Mouse (Mus musculus) hindbrain, embryonic 10.5 days (tissue): ENCODE results near the gene Hist2h3b. TPM values are rescaled to one million over a fixed set of nuclear protein-coding genes. Genes with fewer than 3 reads are reported as not detected.
"Not testable (repeated sequence)": the region's sequence is repeated elsewhere in the genome, so short reads cannot be mapped to it uniquely, and the experiment has no call there.

ENCODE experiments used
- DNase-seq: peaks from one replicate; pipeline ENCODE4 v3.0.0-alpha.2; 2017; ENCODE audit warnings: low spot score
- H3K27ac ChIP-seq: fragments of 300-500 bp; sonication (generic); 2 replicates; pipeline ENCODE4 v1.5.1; 2016; ENCODE audit warnings: mild to moderate bottlenecking, moderate library complexity
- H3K27me3 ChIP-seq: fragments of 300-500 bp; sonication (generic); 2 replicates; pipeline ENCODE4 v1.6.1; 2016; ENCODE audit warnings: mild to moderate bottlenecking; ENCODE audit not compliant: poor library complexity, insufficient read depth, severe bottlenecking
- H3K36me3 ChIP-seq: fragments of 300-500 bp; sonication (generic); 2 replicates; pipeline ENCODE4 v1.6.1; 2016; ENCODE audit warnings: mild to moderate bottlenecking, moderate library complexity
- H3K4me1 ChIP-seq: fragments of 300-500 bp; sonication (generic); replicated peaks from 2 replicates; pipeline ENCODE4 v1.6.1; 2016; ENCODE audit warnings: mild to moderate bottlenecking
- H3K4me3 ChIP-seq: fragments of 300-500 bp; sonication (generic); 2 replicates; pipeline ENCODE4 v1.5.1; 2016; ENCODE audit warnings: mild to moderate bottlenecking, moderate library complexity
- H3K9me3 ChIP-seq: fragments of 300-500 bp; sonication (generic); 2 replicates; pipeline ENCODE4 v1.6.1; 2016; ENCODE audit warnings: mild to moderate bottlenecking, moderate library complexity
- WGBS: fragments of 180-500 bp; shearing (Covaris S2); methylation state at CpG from one replicate; pipeline ENCODE4 v1.1.7; 2016; 5-methylcytosine and 5-hydroxymethylcytosine counted together
- polyA plus RNA-seq: library from polyadenylated mRNA; unstranded; fragments of >200 nt; fragmentation: Nextera tagmentation; extraction: Ambion mirVana; gene quantifications from 2 replicates; pipeline ENCODE4 v1.2.1, GENCODE M21; 2016

Gene Hist2h3b
- polyA plus RNA-seq, 1 experiment from 2014 or later, result 51.9 TPM

DNA sequence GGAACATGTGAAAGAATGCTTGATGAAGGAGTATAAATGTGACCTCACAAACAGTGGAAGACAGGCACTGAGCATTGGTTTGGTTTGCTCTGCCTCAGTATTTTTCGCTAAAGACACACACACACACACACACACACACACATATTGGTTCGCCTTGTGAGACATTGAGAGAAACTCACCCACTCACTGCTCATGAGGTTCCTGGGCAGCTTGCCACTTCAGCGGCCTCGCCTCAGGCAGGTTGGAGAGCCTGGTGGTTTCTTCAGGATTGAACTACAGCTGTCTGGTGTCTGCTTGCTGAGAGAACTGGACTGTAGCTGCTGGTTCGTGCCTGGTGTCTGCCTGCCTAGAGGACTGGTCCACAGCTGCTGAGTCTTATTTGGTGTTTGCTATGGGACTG, 8.2 kb upstream of the Hist2h3b start:
- Histone ChIP-seq H3K9me3 (no peaks in the 10 kb centered on the region), H3K4me1 (peaks cover 34% of the 10 kb centered on the region), H3K36me3 (no peaks in the 10 kb centered on the region), H3K27me3 (no peaks in the 10 kb centered on the region), H3K4me3 (no peak overlapping the region), H3K27ac (no peak overlapping the region)
- no peak for DNase-seq
- WGBS, result 87% methylated on average over 5 of the region's 5 CpGs

DNA sequence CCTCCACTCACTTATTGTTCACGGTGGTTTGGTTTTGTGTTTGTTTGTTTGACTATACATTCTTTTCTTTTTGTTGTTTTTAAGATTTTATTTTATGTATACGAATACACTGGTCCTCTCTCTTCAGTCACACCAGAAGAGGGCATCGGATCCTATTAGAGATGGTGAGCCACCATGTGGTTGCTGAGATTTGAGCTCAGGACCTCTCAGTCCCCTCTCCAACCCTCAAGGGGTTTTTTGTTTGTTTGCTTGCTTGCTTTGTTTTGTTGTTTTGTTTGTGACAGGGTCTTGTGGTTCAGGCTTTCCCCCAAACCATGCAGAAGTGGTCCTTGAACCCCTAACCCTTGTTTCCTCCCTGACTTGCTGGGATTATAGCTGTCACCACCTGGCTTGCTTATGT, 6.8 kb upstream of the Hist2h3b start:
- Histone ChIP-seq H3K9me3 (no peaks in the 10 kb centered on the region), H3K4me3 (peak overlapping the region; percentile 65), H3K4me1 (peaks cover 34% of the 10 kb centered on the region), H3K27ac (peak overlapping the region; percentile 99), H3K27me3 (no peaks in the 10 kb centered on the region), H3K36me3 (no peaks in the 10 kb centered on the region)
- WGBS, result 50% methylated on average over 3 of the region's 3 CpGs
- no peak for DNase-seq

DNA sequence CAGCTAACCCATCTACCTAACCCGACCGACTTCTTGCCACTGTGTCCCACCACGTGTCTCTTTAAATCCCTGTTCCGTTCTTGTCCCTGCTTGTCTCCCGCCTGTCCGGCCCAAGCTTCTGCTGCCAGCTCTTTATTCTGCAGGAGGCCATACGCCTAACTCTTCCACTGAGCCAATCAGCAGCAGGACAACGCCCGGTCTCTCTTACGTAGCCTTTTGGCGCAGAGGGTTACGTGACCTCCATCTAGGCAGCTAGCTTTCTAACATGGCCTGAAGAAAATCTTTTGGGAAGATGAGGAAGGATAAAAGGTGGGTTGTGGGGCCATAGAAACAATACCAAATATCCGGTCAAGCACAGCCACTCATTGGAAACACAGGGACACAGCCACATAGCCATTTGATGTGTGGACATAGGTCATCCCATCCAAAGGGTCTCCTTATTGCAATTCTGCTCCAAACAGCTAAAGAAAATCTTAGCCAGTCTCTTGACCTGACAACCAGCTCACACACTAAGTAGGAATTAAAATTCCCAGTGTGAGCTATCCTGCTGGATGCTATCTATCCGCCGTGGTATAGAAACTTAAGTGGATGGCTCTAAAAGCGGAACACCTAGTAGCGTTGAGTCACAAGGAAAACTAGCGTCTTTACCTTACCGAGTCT, 6.1 kb upstream of the Hist2h3b start:
- H3K27me3 ChIP-seq, result no peaks in the 10 kb centered on the region
- H3K4me3 ChIP-seq, result peak overlapping the region; percentile 65
- DNase-seq, result peak; percentile 87
- H3K27ac ChIP-seq, result peak overlapping the region; percentile 99
- H3K4me1 ChIP-seq, result peaks cover 38% of the 10 kb centered on the region
- H3K9me3 ChIP-seq, result no peaks in the 10 kb centered on the region
- 2% methylated on average over 19 of the region's 19 CpGs for WGBS
- H3K36me3 ChIP-seq, result no peaks in the 10 kb centered on the region

DNA sequence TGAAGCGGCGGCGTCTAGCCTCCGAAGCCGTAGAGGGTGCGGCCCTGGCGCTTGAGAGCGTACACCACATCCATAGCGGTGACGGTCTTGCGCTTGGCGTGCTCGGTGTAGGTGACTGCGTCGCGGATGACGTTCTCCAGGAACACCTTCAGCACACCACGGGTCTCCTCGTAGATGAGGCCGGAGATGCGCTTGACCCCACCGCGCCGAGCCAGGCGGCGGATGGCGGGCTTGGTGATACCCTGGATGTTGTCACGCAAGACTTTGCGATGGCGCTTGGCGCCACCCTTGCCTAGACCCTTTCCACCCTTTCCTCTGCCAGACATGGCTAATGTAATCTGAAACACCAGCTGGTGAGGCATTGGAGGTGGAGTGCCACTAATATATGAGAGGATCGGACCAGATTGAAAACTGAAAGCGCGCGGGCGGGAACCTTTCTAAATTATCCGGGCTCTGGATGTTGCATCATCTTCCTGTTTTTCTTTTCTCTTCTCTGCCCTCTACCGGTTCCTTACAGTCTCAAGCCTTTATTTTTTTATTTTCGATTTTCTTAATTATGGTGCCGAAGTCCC, 5.4 kb upstream of the Hist2h3b start, which contains the start of gene Hist2h4:
Gene Hist2h4, minus strand, starts transcription at position 333 of the 572 bp plus-strand sequence.
- peak within 1 kb of the TSS; percentile 65 for H3K4me3 ChIP-seq
- peak within 1 kb of the TSS; percentile 99 for H3K27ac ChIP-seq
- H3K4me1 ChIP-seq, result peaks cover 45% of the 10 kb centered on the region
- under 1% methylated on average over 40 of the region's 40 CpGs for WGBS
- no peaks in the 10 kb centered on the region for H3K9me3 ChIP-seq
- no peaks in the 10 kb centered on the region for H3K27me3 ChIP-seq
- H3K36me3 ChIP-seq, result no peaks in the 10 kb centered on the region
- DNase-seq, result peak; percentile 95

DNA sequence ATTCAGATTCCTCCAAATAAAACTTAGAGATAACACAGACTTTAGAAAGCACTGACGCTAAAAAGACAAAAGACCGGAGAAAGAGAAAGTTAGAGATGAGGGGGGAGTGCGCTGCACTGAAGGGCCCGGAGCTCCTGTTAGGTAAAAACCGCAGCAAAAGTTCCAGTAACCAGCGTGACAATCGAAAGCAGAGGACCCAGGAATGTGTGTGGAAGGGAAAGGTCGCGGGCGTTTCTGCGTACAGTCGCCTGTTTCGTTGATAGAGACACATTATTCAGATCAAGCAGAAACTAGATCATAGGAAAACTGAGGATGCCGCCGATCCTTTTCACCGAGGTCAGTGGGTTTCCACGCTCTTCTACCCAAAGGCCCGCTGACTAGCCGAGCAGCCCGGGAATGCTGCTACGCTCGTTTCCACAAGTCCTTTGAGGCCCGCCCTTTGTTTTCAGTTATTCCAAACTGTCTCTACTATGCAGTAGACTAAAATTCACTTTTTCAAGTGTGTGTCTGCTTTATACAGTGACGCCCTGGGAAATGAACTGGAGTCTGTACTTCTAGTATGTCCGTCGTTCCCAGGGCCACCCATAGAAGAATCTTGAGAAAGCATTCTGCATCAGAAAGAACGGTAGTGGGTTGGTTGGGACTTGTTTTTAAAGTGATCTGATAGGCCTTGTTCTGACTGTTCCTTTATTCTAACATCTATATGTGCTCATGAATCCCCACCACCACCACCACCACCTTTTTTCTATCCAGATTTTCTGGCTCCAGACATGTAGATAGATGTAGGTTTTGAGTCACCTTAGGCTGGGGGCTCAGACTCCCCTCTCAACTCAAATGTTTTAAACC, 4.7 kb upstream of the Hist2h3b start:
- Histone ChIP-seq H3K27me3 (no peaks in the 10 kb centered on the region), H3K9me3 (no peaks in the 10 kb centered on the region), H3K36me3 (no peaks in the 10 kb centered on the region), H3K4me1 (peaks cover 47% of the 10 kb centered on the region), H3K27ac (peak overlapping the region; percentile 99), H3K4me3 (peak overlapping the region; percentile 65)
- WGBS, result 8% methylated on average over 27 of the region's 27 CpGs
- DNase-seq, result peak; percentile 61

DNA sequence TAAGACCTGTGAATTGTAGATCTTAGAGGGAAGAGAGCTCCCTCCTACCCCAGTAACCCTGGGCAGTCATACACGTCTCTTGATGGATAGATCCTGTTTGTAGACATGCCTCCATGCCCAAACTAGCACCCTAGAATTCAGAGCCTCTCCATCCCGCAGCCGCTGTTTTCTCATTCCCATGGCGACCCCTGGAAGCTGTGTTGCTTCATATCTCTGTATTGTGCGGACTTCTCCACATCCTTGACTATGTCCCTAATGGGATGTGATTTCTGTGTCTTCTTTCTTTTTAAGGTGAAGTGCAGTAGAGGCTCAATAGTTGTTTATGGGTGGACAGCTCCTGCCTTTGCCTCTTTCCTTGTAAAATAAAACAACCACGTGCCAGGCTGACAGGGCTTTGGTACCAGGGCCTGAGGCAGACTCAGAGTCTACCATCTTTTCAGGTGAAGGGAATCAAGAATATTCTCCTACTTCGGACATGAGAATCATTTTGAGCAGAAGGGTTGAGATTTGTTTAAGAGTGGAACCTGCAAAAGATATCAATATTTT, 4.0 kb upstream of the Hist2h3b start:
- H3K9me3 ChIP-seq, result no peaks in the 10 kb centered on the region
- WGBS, result 72% methylated on average over 7 of the region's 7 CpGs
- peak; percentile 29 for DNase-seq
- peak overlapping the region; percentile 99 for H3K27ac ChIP-seq
- no peaks in the 10 kb centered on the region for H3K27me3 ChIP-seq
- no peaks in the 10 kb centered on the region for H3K36me3 ChIP-seq
- peak overlapping the region; percentile 65 for H3K4me3 ChIP-seq
- peaks cover 47% of the 10 kb centered on the region for H3K4me1 ChIP-seq

DNA sequence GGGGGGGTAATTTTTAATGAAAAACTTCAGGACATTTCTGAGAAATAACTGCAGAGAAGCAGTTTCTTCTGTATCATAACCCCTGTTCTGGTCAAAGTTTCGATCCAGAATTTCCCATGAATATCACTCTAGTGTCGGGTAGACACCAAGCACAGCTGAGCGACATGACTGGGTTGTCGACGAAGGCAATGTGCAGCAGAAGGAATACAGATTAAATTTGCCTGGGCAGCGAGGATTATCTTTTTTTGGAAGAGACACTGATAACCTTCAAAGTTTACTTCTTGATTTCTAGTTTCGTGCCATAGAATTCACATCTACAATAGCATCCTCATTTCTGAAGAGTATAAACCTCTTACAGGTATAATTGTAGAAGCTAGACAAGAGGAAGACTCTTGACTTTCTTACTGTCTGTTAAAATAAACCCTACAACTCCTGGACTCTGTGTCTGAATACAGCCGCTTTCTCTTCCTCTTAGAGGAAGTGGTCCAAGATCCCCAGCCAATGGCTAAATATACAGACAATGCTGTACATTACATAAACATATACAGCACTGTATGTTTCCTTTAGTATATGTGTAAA, 2.2 kb upstream of the Hist2h3b start:
- peaks cover 51% of the 10 kb centered on the region for H3K4me1 ChIP-seq
- no peak for DNase-seq
- 89% methylated on average over 8 of the region's 8 CpGs for WGBS
- no peak overlapping the region for H3K4me3 ChIP-seq
- H3K36me3 ChIP-seq, result no peaks in the 10 kb centered on the region
- H3K27ac ChIP-seq, result peak overlapping the region; percentile 92
- no peaks in the 10 kb centered on the region for H3K9me3 ChIP-seq
- no peaks in the 10 kb centered on the region for H3K27me3 ChIP-seq

DNA sequence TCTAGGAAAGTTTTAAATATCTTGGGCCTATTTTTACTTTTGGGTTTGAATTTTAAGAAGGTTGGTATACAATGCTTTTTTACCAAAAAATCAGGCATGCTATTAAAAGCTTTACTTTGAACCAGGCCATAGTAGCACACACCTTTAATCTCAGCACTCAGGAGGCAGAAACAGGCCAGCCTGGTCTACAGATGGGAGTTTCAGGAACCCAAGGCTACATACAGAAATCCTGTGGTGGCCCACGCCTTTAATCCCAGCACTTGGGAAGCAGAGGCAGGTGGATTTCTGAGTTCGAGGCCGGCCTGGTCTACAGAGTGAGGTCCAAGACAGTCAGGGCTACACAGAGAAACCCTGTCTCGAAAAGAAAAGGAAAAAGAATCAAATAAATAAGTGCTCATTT, 913 bp upstream of the Hist2h3b start:
- no peaks in the 10 kb centered on the region for H3K9me3 ChIP-seq
- 79% methylated on average over 4 of the region's 4 CpGs for WGBS
- peak overlapping the region; percentile 49; the same call in 1 of the 2 replicates for H3K4me3 ChIP-seq
- peaks cover 38% of the 10 kb centered on the region for H3K4me1 ChIP-seq
- DNase-seq, result no peak
- no peaks in the 10 kb centered on the region for H3K27me3 ChIP-seq
- H3K36me3 ChIP-seq, result no peaks in the 10 kb centered on the region
- peak overlapping the region; percentile 92 for H3K27ac ChIP-seq

DNA sequence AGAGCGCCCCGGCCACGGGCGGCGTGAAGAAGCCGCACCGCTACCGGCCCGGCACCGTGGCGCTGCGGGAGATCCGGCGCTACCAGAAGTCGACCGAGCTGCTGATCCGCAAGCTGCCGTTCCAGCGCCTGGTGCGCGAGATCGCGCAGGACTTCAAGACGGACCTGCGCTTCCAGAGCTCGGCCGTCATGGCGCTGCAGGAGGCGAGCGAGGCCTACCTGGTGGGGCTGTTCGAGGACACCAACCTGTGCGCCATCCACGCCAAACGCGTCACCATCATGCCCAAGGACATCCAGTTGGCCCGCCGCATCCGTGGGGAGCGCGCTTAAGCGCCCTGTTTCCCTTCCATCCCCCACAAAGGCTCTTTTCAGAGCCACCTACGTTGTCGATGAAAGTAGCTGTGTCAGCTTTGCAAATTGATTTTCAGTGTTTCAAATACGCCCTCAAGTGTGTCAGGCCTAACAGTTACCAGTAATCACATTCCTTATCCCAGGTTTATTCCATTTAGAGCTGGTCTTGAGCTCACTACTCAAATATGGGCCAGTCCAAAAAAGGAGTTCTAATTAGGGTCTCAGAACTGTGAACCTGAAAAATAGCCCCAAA, 423 bp downstream of the Hist2h3b start:
- H3K27ac ChIP-seq, result peak overlapping the region; percentile 94
- H3K36me3 ChIP-seq, H3K27me3 ChIP-seq, H3K9me3 ChIP-seq: not testable (repeated sequence)
- H3K4me3 ChIP-seq, result peak overlapping the region; percentile 66
- under 1% methylated on average over 20 of the region's 44 CpGs for WGBS
- H3K4me1 ChIP-seq, result peaks cover 29% of the 10 kb centered on the region
- peak; percentile 46 for DNase-seq

DNA sequence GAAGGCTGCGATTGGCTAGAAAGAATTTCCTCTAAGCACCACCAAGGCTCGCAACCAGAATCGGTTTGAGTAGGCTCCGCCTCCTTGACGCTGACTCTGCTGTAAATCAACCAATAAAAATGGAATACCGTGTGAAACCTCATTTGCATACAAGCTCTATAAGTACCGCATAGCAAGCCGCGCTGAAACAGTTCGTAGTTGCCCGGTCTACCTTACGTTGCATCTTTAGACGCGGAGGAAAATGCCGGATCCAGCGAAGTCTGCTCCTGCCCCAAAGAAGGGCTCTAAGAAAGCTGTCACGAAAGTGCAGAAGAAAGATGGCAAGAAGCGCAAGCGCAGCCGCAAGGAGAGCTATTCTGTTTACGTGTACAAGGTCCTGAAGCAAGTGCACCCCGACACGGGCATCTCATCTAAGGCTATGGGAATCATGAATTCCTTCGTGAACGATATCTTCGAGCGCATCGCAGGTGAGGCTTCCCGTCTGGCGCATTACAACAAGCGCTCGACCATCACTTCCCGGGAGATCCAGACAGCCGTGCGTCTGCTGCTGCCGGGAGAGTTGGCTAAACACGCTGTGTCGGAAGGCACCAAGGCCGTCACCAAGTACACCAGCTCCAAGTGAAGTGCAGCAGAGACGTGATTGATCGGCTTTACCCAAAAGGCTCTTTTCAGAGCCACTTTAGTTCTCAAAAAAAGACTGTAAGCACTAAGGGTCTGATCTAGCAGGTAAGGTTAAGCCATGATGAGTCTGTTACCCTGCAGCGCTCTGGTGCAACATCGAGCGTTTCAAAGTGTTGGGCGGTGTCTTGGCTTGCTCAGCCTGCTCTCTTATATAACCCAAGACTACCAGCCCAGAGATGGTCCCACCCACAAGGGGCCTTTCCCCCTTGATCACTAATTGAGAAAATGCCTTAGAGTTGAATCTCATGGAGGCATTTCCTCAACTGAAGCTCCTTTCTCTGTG, 1.3 kb downstream of the Hist2h3b start, which contains the start of gene Hist2h2bb:
Gene Hist2h2bb, plus strand, starts transcription at position 242 of the 964 bp plus-strand sequence.
- peak; percentile 92 for DNase-seq
- WGBS, result under 1% methylated on average over 45 of the region's 45 CpGs
- Histone ChIP-seq H3K27me3 (no peaks in the 10 kb centered on the region; the same call in 1 of the 2 replicates), H3K4me1 (peaks cover 20% of the 10 kb centered on the region), H3K27ac (peak within 1 kb of the TSS; percentile 94), H3K36me3 (no peaks in the 10 kb centered on the region), H3K4me3 (peak within 1 kb of the TSS; percentile 66), H3K9me3 (no peaks in the 10 kb centered on the region)
